23 mouse cellular contexts compared by ENCODE assay signal in the genomic region with DNA sequence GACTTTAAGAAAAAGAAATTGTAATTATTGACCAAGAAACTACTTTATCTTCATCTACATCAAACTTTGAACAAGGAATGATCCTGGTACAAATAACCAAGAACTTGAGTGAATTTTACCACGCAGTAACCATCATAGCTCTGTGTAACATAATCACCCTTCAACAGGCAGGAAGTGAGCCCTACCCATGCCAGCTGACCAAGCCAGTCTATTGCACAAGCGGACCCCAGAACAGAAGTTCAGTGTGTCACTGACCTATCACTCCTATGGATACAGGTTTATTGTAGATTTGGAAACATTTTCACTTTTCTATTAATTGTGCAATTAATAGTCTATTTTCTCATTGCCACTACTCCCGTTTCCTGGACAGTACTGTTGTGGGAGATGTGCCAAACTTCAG. TPM values are rescaled to one million over a fixed set of nuclear protein-coding genes. Genes with fewer than 3 reads are reported as not detected.
DNase-seq lines count a peak whose midpoint lies in the region; ATAC-seq and TF ChIP-seq lines count a peak whose summit lies in the region.
"Had no signal": no experiment of that assay in that cellular context is flagged by ENCODE, and none has a peak within 500 bp of the region (broad histone marks: within the 10 kb centered on the region; RNA-seq: fewer than 3 reads in every experiment).

No protein-coding gene starts in this region.

- no peak overlapping the region for H3K4me3 ChIP-seq in midbrain, embryonic 11.5 days (ENCODE audit: low read depth, low read length)
- no peak overlapping the region for H3K4me3 ChIP-seq in midbrain, postnatal 0 days (ENCODE audit: low read depth, low read length)
- H3K4me3 ChIP-seq: embryonic facial prominence, embryonic 10.5 days; embryonic facial prominence, embryonic 12.5 days; forebrain, embryonic 13.5 days; forebrain, embryonic 15.5 days had no signal

- H3K27ac ChIP-seq in midbrain, embryonic 11.5 days (ENCODE audit: low read depth, low read length): no peak overlapping the region
- H3K27ac ChIP-seq in midbrain, postnatal 0 days (ENCODE audit: low read depth, low read length): no peak overlapping the region
- H3K27ac ChIP-seq: embryonic facial prominence, embryonic 10.5 days; embryonic facial prominence, embryonic 12.5 days; forebrain, embryonic 13.5 days; forebrain, embryonic 15.5 days had no signal

- peaks cover 8% of the 10 kb centered on the region for H3K4me1 ChIP-seq in midbrain, embryonic 11.5 days (ENCODE audit: control insufficient read depth, insufficient read depth, low read length)
- no peaks in the 10 kb centered on the region for H3K4me1 ChIP-seq in midbrain, postnatal 0 days (ENCODE audit: insufficient read depth, low read length)
- H3K4me1 ChIP-seq: embryonic facial prominence, embryonic 12.5 days had no signal

- ATAC-seq in midbrain, embryonic 11.5 days (ENCODE audit: low FRiP score): no peak
- no peak for ATAC-seq in midbrain, postnatal 0 days (ENCODE audit: low FRiP score)
- ATAC-seq in megakaryocyte progenitor cell, adult 5-6 weeks (replicated peaks; ENCODE audit: poor library complexity): peak; percentile 64
- ATAC-seq: activated CD4-positive, CD25-positive, alpha-beta regulatory T cell, adult 4 months; CD4-positive, CD25-positive, alpha-beta regulatory T cell, adult 4 months; forebrain, embryonic 13.5 days; forebrain, embryonic 15.5 days; Patski had no signal

- no peaks in the 10 kb centered on the region for H3K9me3 ChIP-seq in midbrain, embryonic 11.5 days (ENCODE audit: control insufficient read depth, low read length)
- no peaks in the 10 kb centered on the region for H3K9me3 ChIP-seq in midbrain, postnatal 0 days (ENCODE audit: low read length)
- H3K9me3 ChIP-seq: embryonic facial prominence, embryonic 10.5 days; embryonic facial prominence, embryonic 12.5 days; forebrain, embryonic 13.5 days; forebrain, embryonic 15.5 days; G1E had no signal

- no peak overlapping the region for H3K4me2 ChIP-seq in midbrain, embryonic 11.5 days
- no peak overlapping the region for H3K4me2 ChIP-seq in midbrain, postnatal 0 days (ENCODE audit: low read depth, low read length, poor library complexity, severe bottlenecking)
- H3K4me2 ChIP-seq: embryonic facial prominence, embryonic 12.5 days; forebrain, embryonic 13.5 days; forebrain, embryonic 15.5 days had no signal

- H3K36me3 ChIP-seq in midbrain, embryonic 11.5 days (ENCODE audit: control insufficient read depth, insufficient read depth, low read length): no peaks in the 10 kb centered on the region
- no peaks in the 10 kb centered on the region for H3K36me3 ChIP-seq in midbrain, postnatal 0 days (ENCODE audit: insufficient read depth, low read length)
- H3K36me3 ChIP-seq: embryonic facial prominence, embryonic 10.5 days; embryonic facial prominence, embryonic 12.5 days; forebrain, embryonic 15.5 days; G1E had no signal

- DNase-seq in midbrain, embryonic 11.5 days (ENCODE audit: low spot score, missing footprints): peak; percentile 14
- no peak for DNase-seq in midbrain, postnatal 0 days (ENCODE audit: low spot score)
- DNase-seq in thymus, postnatal 36 days: no peak
- DNase-seq in frontal cortex, postnatal 25 days (ENCODE audit: low spot score in 2 of 2): no peak
- DNase-seq: adrenal gland, adult 8-10 months; adrenal gland, postnatal 14 days; adrenal gland, postnatal 36 days; B cell, adult 2 months; cerebellum, adult 11-12 months; cerebellum, adult 2 months; cerebellum, adult 9-10 months; cerebellum, postnatal 10 days; cerebellum, postnatal 25 days had no signal

- no peak overlapping the region for H3K9ac ChIP-seq in midbrain, embryonic 11.5 days (ENCODE audit: low read length)
- no peak overlapping the region for H3K9ac ChIP-seq in midbrain, postnatal 0 days (replicated peaks; ENCODE audit: low read length, poor library complexity, severe bottlenecking)
- H3K9ac ChIP-seq: embryonic facial prominence, embryonic 12.5 days; forebrain, embryonic 13.5 days; forebrain, embryonic 15.5 days had no signal

- no peaks in the 10 kb centered on the region for H3K27me3 ChIP-seq in midbrain, embryonic 11.5 days (ENCODE audit: control insufficient read depth, insufficient read depth, low read length)
- no peaks in the 10 kb centered on the region for H3K27me3 ChIP-seq in midbrain, postnatal 0 days (ENCODE audit: insufficient read depth, low read length)
- H3K27me3 ChIP-seq: CH12.LX; embryonic facial prominence, embryonic 12.5 days; forebrain, embryonic 13.5 days; forebrain, embryonic 15.5 days; Patski had no signal

- TF ChIP-seq CTCF in midbrain, postnatal 0 days (IDR thresholded peaks at IDR 0.05): no peak

- WGBS in midbrain, embryonic 11.5 days: 91% methylated on average over 3 of the region's 3 CpGs
- WGBS in midbrain, postnatal 0 days: 89% methylated on average over 3 of the region's 3 CpGs

RNA-seq across cellular contexts. Expression of a gene that starts 3.4 kb away (rescaled TPM):
- polyA plus RNA-seq in midbrain, embryonic 11.5 days (2014; fragmentation: Nextera tagmentation; extraction: Ambion mirVana): 0.95 and 1.2 TPM in 2 replicates
- 13.2 and 18.6 TPM in 2 replicates for total RNA-seq in midbrain, postnatal 0 days (2014; rRNA removed)
- 15.2 and 17.0 TPM in 2 replicates for polyA plus RNA-seq in midbrain, postnatal 0 days (2015; fragmentation: Nextera tagmentation; extraction: Ambion mirVana)
- total RNA-seq in megakaryocyte progenitor cell, adult 5-6 weeks (2015): not detected in 2 replicates
- total RNA-seq in megakaryocyte progenitor cell, adult 5-6 weeks (2017): not detected in 2 replicates
- polyA plus RNA-seq: activated CD4-positive, CD25-positive, alpha-beta regulatory T cell, adult 4 months; CD4-positive, CD25-positive, alpha-beta regulatory T cell, adult 4 months; G1E had no signal

Comparison
In these comparisons a context has a peak if more than half of its experiments do, and no peak if none do; other contexts are left out.
1. RNA of a gene that starts 3.4 kb away (total RNA-seq): 13.2 to 18.6 TPM in midbrain, postnatal 0 days; not detected in megakaryocyte progenitor cell, adult 5-6 weeks; every median in the first group is over 10 times any median in the second.